Mouse (Mus musculus) MEL (cell line): Measurements from ENCODE around the gene Ocln.

Experiments
- CTCF ChIP-seq, 3 experiments: IDR thresholded peaks in 2 of 3; conservative IDR thresholded peaks in 1 of 3; 2 replicates each; pipeline ENCODE4 v1.5.1; 2011 to 2012; ENCODE audit warnings: low read length in 3 of 3, low read depth in 2 of 3, mild to moderate bottlenecking in 2 of 3, improper control_type of control experiment in 1 of 3, inconsistent platforms in 1 of 3, mixed read lengths in 1 of 3, moderate library complexity in 1 of 3; ENCODE audit not compliant: control insufficient read depth in 1 of 3, insufficient read depth in 1 of 3, poor library complexity in 1 of 3, severe bottlenecking in 1 of 3
- E2F4 ChIP-seq: IDR thresholded peaks from 2 replicates; pipeline ENCODE4 v1.6.1; 2011; ENCODE audit warnings: low read depth, low read length, improper control_type of control experiment, borderline replicate concordance
- EP300 ChIP-seq, 2 experiments: IDR thresholded peaks; 2 replicates each; pipeline ENCODE4 v1.6.1; 2011; ENCODE audit warnings: improper control_type of control experiment in 2 of 2, low read length in 2 of 2, low read depth in 1 of 2, mild to moderate bottlenecking in 1 of 2
- GATA1 ChIP-seq: IDR thresholded peaks from 2 replicates; pipeline ENCODE4 v1.6.1; 2011; ENCODE audit warnings: low read depth, low read length, improper control_type of control experiment
- HCFC1 ChIP-seq: IDR thresholded peaks from 2 replicates; pipeline ENCODE4 v1.6.1; 2012; ENCODE audit warnings: low read depth, mild to moderate bottlenecking, inconsistent platforms, low read length, improper control_type of control experiment, moderate library complexity
- JUND ChIP-seq: IDR thresholded peaks from 2 replicates; pipeline ENCODE4 v1.6.1; 2011; ENCODE audit warnings: low read depth, mild to moderate bottlenecking, improper control_type of control experiment, low read length
- MAFK ChIP-seq: IDR thresholded peaks from 2 replicates; pipeline ENCODE4 v1.6.1; 2011; ENCODE audit warnings: low read depth, mild to moderate bottlenecking, low read length, improper control_type of control experiment, borderline replicate concordance
- MEF2A ChIP-seq: IDR thresholded peaks from 2 replicates; pipeline ENCODE4 v1.6.1; 2014; ENCODE audit warnings: low read depth, mild to moderate bottlenecking, inconsistent platforms, low read length, improper control_type of control experiment; ENCODE audit not compliant: poor library complexity, insufficient replicate concordance, severe bottlenecking; ENCODE audit errors: extremely low read depth
- POLR2A ChIP-seq, 2 experiments: IDR thresholded peaks; 2 replicates each; pipeline ENCODE4 v1.6.1; 2011 to 2012; ENCODE audit warnings: low read length in 2 of 2, mild to moderate bottlenecking in 2 of 2, control low read depth in 1 of 2, improper control_type of control experiment in 1 of 2, low read depth in 1 of 2, moderate library complexity in 1 of 2; ENCODE audit not compliant: control insufficient read depth in 1 of 2, insufficient read depth in 1 of 2, poor library complexity in 1 of 2
- RAD21 ChIP-seq: IDR thresholded peaks from 2 replicates; pipeline ENCODE4 v1.6.1; 2011; ENCODE audit warnings: mild to moderate bottlenecking, low read depth, low read length, improper control_type of control experiment
- USF1 ChIP-seq: IDR thresholded peaks from 2 replicates; pipeline ENCODE4 v1.6.1; 2014; ENCODE audit warnings: low read depth, mild to moderate bottlenecking, inconsistent platforms, low read length, improper control_type of control experiment, moderate library complexity
- ZC3H11A ChIP-seq: IDR thresholded peaks from 2 replicates; pipeline ENCODE4 v1.6.1; 2012; ENCODE audit warnings: low read depth, mild to moderate bottlenecking, inconsistent platforms, low read length, improper control_type of control experiment
- ZNF384 ChIP-seq: IDR thresholded peaks from 2 replicates; pipeline ENCODE4 v1.6.1; 2012; ENCODE audit warnings: low read depth, mild to moderate bottlenecking, inconsistent platforms, low read length, improper control_type of control experiment

- TF ChIP-seq HCFC1: no peak
- TF ChIP-seq CTCF (IDR thresholded peaks at IDR 0.05 in 2 of 3, conservative IDR thresholded peaks at IDR 0.05 in 1 of 3; ENCODE audit: control insufficient read depth in 1 of 3, insufficient read depth in 1 of 3, low read depth in 2 of 3, low read length in 3 of 3, poor library complexity in 1 of 3, severe bottlenecking in 1 of 3): no peak
- no peak for TF ChIP-seq RAD21
- no peak for TF ChIP-seq EP300 (IDR thresholded peaks at IDR 0.05; ENCODE audit: low read depth in 1 of 2, low read length in 2 of 2)
- no peak for TF ChIP-seq POLR2A (IDR thresholded peaks at IDR 0.05; ENCODE audit: control insufficient read depth in 1 of 2, insufficient read depth in 1 of 2, low read depth in 1 of 2, low read length in 2 of 2, poor library complexity in 1 of 2)
- no peak for TF ChIP-seq MEF2A
- no peak for TF ChIP-seq E2F4
- TF ChIP-seq JUND: no peak
- no peak for TF ChIP-seq ZNF384
- TF ChIP-seq ZC3H11A: no peak
- no peak for TF ChIP-seq USF1
- TF ChIP-seq MAFK: no peak
- TF ChIP-seq GATA1: no peak
These were observed 529 bp downstream of the Ocln start for GRCm38 (mm10) chr13:100552009-100552368.
